Mouse (Mus musculus) C2C12 (cell line): ENCODE results near the gene Klf11.

ENCODE experiments used
- CTCF ChIP-seq: IDR thresholded peaks from one replicate; pipeline ENCODE4 v1.5.1; 2011; ENCODE audit not compliant: control insufficient read depth, insufficient read depth, insufficient read length
- MAX ChIP-seq: IDR thresholded peaks from one replicate; pipeline ENCODE4 v1.6.1; 2011; ENCODE audit warnings: mild to moderate bottlenecking, control low read depth

GRCm38 (mm10) chr12:24680096-24680491, 29.0 kb downstream of the Klf11 start:
- no peak for TF ChIP-seq MAX
- TF ChIP-seq CTCF: no peak
